Mouse (Mus musculus) midbrain, embryonic 13.5 days (tissue): ENCODE results near the gene Iqcd. TPM values are rescaled to one million over a fixed set of nuclear protein-coding genes. Genes with fewer than 3 reads are reported as not detected.

ENCODE experiments used
- ATAC-seq: fragments of 200-750 bp; cut with Nextera tagmentation; 2 replicates; pipeline ENCODE4 v1.8.0; 2017; ENCODE audit warnings: mild to moderate bottlenecking, moderate TSS enrichment, moderate library complexity
- H3K27ac ChIP-seq: fragments of 300-500 bp; sonication (generic); 2 replicates; pipeline ENCODE4 v1.5.1; 2015; ENCODE audit warnings: inconsistent platforms, mild to moderate bottlenecking, moderate library complexity
- H3K27me3 ChIP-seq: fragments of 300-500 bp; sonication (generic); 2 replicates; pipeline ENCODE4 v1.6.1; 2015; ENCODE audit warnings: mild to moderate bottlenecking, inconsistent platforms
- H3K36me3 ChIP-seq: fragments of 300-500 bp; sonication (generic); 2 replicates; pipeline ENCODE4 v1.6.1; 2015; ENCODE audit warnings: mild to moderate bottlenecking, inconsistent platforms
- H3K4me1 ChIP-seq: fragments of 300-500 bp; sonication (generic); replicated peaks from 2 replicates; pipeline ENCODE4 v1.6.1; 2015; ENCODE audit warnings: inconsistent platforms
- H3K4me2 ChIP-seq: fragments of 300-500 bp; sonication (generic); replicated peaks from 2 replicates; pipeline ENCODE4 v1.6.1; 2015; ENCODE audit warnings: moderate library complexity, mild to moderate bottlenecking, inconsistent platforms
- H3K4me3 ChIP-seq: fragments of 300-500 bp; sonication (generic); replicated peaks from 2 replicates; pipeline ENCODE4 v1.5.1; 2015; ENCODE audit warnings: mild to moderate bottlenecking, inconsistent platforms
- H3K9ac ChIP-seq: fragments of 300-500 bp; sonication (generic); replicated peaks from 2 replicates; pipeline ENCODE4 v1.6.1; 2015; ENCODE audit warnings: mild to moderate bottlenecking, inconsistent platforms
- H3K9me3 ChIP-seq: fragments of 300-500 bp; sonication (generic); 2 replicates; pipeline ENCODE4 v1.6.1; 2016; ENCODE audit warnings: mild to moderate bottlenecking, inconsistent platforms
- WGBS: fragments of 180-500 bp; shearing (Covaris S2); methylation state at CpG from one replicate; pipeline ENCODE4 v1.1.7; 2015; 5-methylcytosine and 5-hydroxymethylcytosine counted together
- polyA plus RNA-seq: library from polyadenylated mRNA; unstranded; fragments of >200 nt; fragmentation: Nextera tagmentation; extraction: Ambion mirVana; gene quantifications from 2 replicates; pipeline ENCODE4 v1.2.1, GENCODE M21; 2015

The Iqcd gene
- polyA plus RNA-seq, 1 experiment from 2014 or later: 2.0 TPM

GRCm38 (mm10) chr5:120656281-120656751, 67.5 kb downstream of the Iqcd start:
- peaks cover 12% of the 10 kb centered on the region; the same call in 1 of the 2 replicates for H3K27me3 ChIP-seq
- ATAC-seq: no peak
- no peak overlapping the region for H3K27ac ChIP-seq
- 0 out of 2 replicates have a peak, but pooled peaks cover 7% of the 10 kb centered on the region for H3K4me1 ChIP-seq
- H3K36me3 ChIP-seq: no peaks in the 10 kb centered on the region
- H3K9me3 ChIP-seq: no peaks in the 10 kb centered on the region
- WGBS: 87% methylated on average over 12 of the region's 12 CpGs
- no peak overlapping the region for H3K4me3 ChIP-seq
- H3K4me2 ChIP-seq: no peak overlapping the region
- no peak overlapping the region for H3K9ac ChIP-seq

Other genes with a start within 250 kb of the Iqcd start
- gene Lhx5, start 157.3 kb upstream of the Iqcd start, polyA plus RNA-seq: 44.6 and 55.0 TPM in 2 replicates
- gene Sdsl, start 116.2 kb upstream of the Iqcd start, polyA plus RNA-seq: 6.8 and 9.5 TPM in 2 replicates
- 0.32 TPM in 1 of 2 replicates, not detected in the other for gene Sds, start 112.5 kb upstream of the Iqcd start, polyA plus RNA-seq
- gene Plbd2, start 85.4 kb upstream of the Iqcd start, polyA plus RNA-seq: 25.1 and 29.3 TPM in 2 replicates
- 2.3 and 2.4 TPM in 2 replicates for gene Slc8b1, start 77.8 kb upstream of the Iqcd start, polyA plus RNA-seq
- 12.6 and 15.6 TPM in 2 replicates for gene Tpcn1, start 343 bp upstream of the Iqcd start, polyA plus RNA-seq
- gene Rita1, start 23.6 kb downstream of the Iqcd start, polyA plus RNA-seq: 23.0 and 23.9 TPM in 2 replicates
- 43.9 and 44.3 TPM in 2 replicates for gene Ddx54, start 23.7 kb downstream of the Iqcd start, polyA plus RNA-seq
- not detected in 2 replicates for gene Cfap73, start 45.2 kb downstream of the Iqcd start, polyA plus RNA-seq
- gene Rasal1, start 59.8 kb downstream of the Iqcd start, polyA plus RNA-seq: 0.15 TPM in 1 of 2 replicates, not detected in the other
- 25.1 and 34.2 TPM in 2 replicates for gene Dtx1, start 122.9 kb downstream of the Iqcd start, polyA plus RNA-seq
- 0.07 and 0.17 TPM in 2 replicates for gene Oas2, start 160.8 kb downstream of the Iqcd start, polyA plus RNA-seq
- 0.16 and 0.45 TPM in 2 replicates for gene Oas3, start 188.6 kb downstream of the Iqcd start, polyA plus RNA-seq
- gene Oas1e, start 206.5 kb downstream of the Iqcd start, polyA plus RNA-seq: 0.19 and 0.27 TPM in 2 replicates
- 0.20 and 0.31 TPM in 2 replicates for gene Oas1c, start 223.5 kb downstream of the Iqcd start, polyA plus RNA-seq